Comparison of ENCODE assay signal across 16 mouse cellular contexts in the genomic region with DNA sequence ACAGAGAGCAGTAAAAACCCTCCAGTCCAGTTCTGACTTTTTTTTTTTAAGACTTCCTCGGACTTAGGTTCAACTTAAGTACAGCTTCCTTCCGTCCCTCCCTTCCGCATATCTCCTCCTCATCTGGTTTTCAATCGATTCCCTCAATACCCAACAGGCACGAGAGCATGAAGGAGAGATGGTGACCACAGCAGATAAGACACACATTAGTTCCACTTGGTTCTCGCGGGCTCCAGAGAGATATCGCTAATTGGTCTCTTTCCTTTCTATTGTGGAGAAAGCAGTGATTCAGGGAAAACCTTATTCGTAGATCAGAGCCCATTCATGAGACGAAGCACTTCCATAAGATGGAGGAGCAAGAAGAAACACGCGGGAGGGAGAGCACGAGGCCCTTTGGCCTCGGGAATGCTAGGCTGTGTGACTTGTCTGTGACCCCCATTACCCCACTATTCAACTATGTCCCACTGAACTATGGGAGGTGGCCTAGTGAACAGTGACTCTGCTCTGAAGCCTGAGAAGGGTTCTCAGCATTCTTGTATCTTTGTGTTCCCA.
DNase-seq lines count a peak whose midpoint lies in the region; ATAC-seq and TF ChIP-seq lines count a peak whose summit lies in the region.
"Had no signal": no experiment of that assay in that cellular context is flagged by ENCODE, and none has a peak within 500 bp of the region (broad histone marks: within the 10 kb centered on the region; RNA-seq: fewer than 3 reads in every experiment).

No protein-coding gene starts in this region.

- H3K4me1 ChIP-seq in heart, postnatal 0 days (ENCODE audit: control insufficient read depth, insufficient read depth) = peaks cover 16% of the 10 kb centered on the region
- H3K4me1 ChIP-seq in MEL (ENCODE audit: control insufficient read depth in 1 of 2, insufficient read depth in 2 of 2, low read length in 2 of 2) = peaks cover 3 to 41% of the 10 kb centered on the region in 2 experiments; a peak in 3 of 4 replicates
- H3K4me1 ChIP-seq in intestine, embryonic 16.5 days (ENCODE audit: control insufficient read depth, insufficient read depth, low read length) = peaks cover 6% of the 10 kb centered on the region; the same call in 1 of the 2 replicates
- H3K4me1 ChIP-seq in liver, postnatal 0 days (ENCODE audit: insufficient read depth) = peaks cover 24% of the 10 kb centered on the region
- H3K4me1 ChIP-seq in cerebellum, adult 2 months (ENCODE audit: control insufficient read depth, insufficient read depth, low read length) = no peaks in the 10 kb centered on the region

- H3K79me2 ChIP-seq in MEL (ENCODE audit: control insufficient read depth, insufficient read depth, low read length, poor library complexity) = no peaks in the 10 kb centered on the region

- ATAC-seq in heart, postnatal 0 days (ENCODE audit: insufficient read depth, low read depth) = no peak
- no peak for ATAC-seq in intestine, embryonic 16.5 days
- no peak for ATAC-seq in liver, postnatal 0 days
- ATAC-seq: CD4-positive, CD25-positive, alpha-beta regulatory T cell, adult 4 months had no signal

- WGBS in heart, postnatal 0 days = 61% methylated on average over 14 of the region's 14 CpGs
- 77% methylated on average over 14 of the region's 14 CpGs for WGBS in intestine, embryonic 16.5 days
- WGBS in liver, postnatal 0 days (ENCODE audit: insufficient replicate concordance) = 45% methylated on average over 14 of the region's 14 CpGs
- 80% methylated on average over 14 of the region's 14 CpGs for WGBS in cerebellum, adult 2 months

- TF ChIP-seq CTCF in heart, postnatal 0 days (IDR thresholded peaks at IDR 0.05; ENCODE audit: low read depth) = no peak
- no peak for TF ChIP-seq CTCF in MEL (IDR thresholded peaks at IDR 0.05 in 2 of 3, conservative IDR thresholded peaks at IDR 0.05 in 1 of 3; ENCODE audit: control insufficient read depth in 1 of 3, insufficient read depth in 1 of 3, low read depth in 2 of 3, low read length in 3 of 3, poor library complexity in 1 of 3, severe bottlenecking in 1 of 3)
- no peak for TF ChIP-seq CTCF in liver, postnatal 0 days (IDR thresholded peaks at IDR 0.05; ENCODE audit: low read depth)
- TF ChIP-seq CTCF in cerebellum, adult 2 months (IDR thresholded peaks at IDR 0.05; ENCODE audit: borderline replicate concordance, insufficient read depth, low read depth, low read length) = no peak

- H3K4me3 ChIP-seq in heart, postnatal 0 days (ENCODE audit: low read depth, low read length) = no peak overlapping the region
- H3K4me3 ChIP-seq in MEL (ENCODE audit: control insufficient read depth in 1 of 2, insufficient read depth in 1 of 2, low read depth in 2 of 2, low read length in 2 of 2) = peak overlapping the region in 1 of 2 experiments; percentile 30; a peak in 1 of 4 replicates
- no peak overlapping the region for H3K4me3 ChIP-seq in intestine, embryonic 16.5 days (ENCODE audit: low read length)
- no peak overlapping the region for H3K4me3 ChIP-seq in liver, postnatal 0 days (ENCODE audit: low read depth, low read length)
- no peak overlapping the region for H3K4me3 ChIP-seq in cerebellum, adult 2 months (replicated peaks; ENCODE audit: insufficient read depth, low read depth, low read length)
- H3K4me3 ChIP-seq: megakaryocyte, embryonic 14.5 days; neural tube, embryonic 13.5 days had no signal

- TF ChIP-seq EP300 in heart, postnatal 0 days (IDR thresholded peaks at IDR 0.05; ENCODE audit: low read depth) = no peak
- TF ChIP-seq EP300 in MEL (IDR thresholded peaks at IDR 0.05; ENCODE audit: low read depth in 1 of 2, low read length in 2 of 2) = peak; percentile 53 to 72; a peak in 3 of 4 replicates
- no peak for TF ChIP-seq EP300 in liver, postnatal 0 days (IDR thresholded peaks at IDR 0.05; ENCODE audit: low read depth)

- no peak overlapping the region for H3K4me2 ChIP-seq in heart, postnatal 0 days (ENCODE audit: low read depth, low read length)
- H3K4me2 ChIP-seq in intestine, embryonic 16.5 days (ENCODE audit: low read depth, low read length) = peak overlapping the region; percentile 13; the same call in 1 of the 2 replicates
- H3K4me2 ChIP-seq in liver, postnatal 0 days (ENCODE audit: low read depth, low read length) = peak overlapping the region; percentile 44
- H3K4me2 ChIP-seq: neural tube, embryonic 13.5 days had no signal

- no peaks in the 10 kb centered on the region for H3K27me3 ChIP-seq in heart, postnatal 0 days (ENCODE audit: control insufficient read depth, insufficient read depth, low read length)
- H3K27me3 ChIP-seq in MEL (ENCODE audit: control insufficient read depth in 1 of 2, insufficient read depth in 2 of 2, low read length in 2 of 2) = no peaks in the 10 kb centered on the region
- no peaks in the 10 kb centered on the region for H3K27me3 ChIP-seq in intestine, embryonic 16.5 days (replicated peaks; ENCODE audit: control insufficient read depth, insufficient read depth, low read length)
- H3K27me3 ChIP-seq in liver, postnatal 0 days (ENCODE audit: insufficient read depth, low read length) = no peaks in the 10 kb centered on the region
- no peaks in the 10 kb centered on the region for H3K27me3 ChIP-seq in cerebellum, adult 2 months (ENCODE audit: control insufficient read depth, insufficient read depth, low read length)
- H3K27me3 ChIP-seq: megakaryocyte, embryonic 14.5 days; neural tube, embryonic 13.5 days had no signal

- TF ChIP-seq POLR2A in MEL (IDR thresholded peaks at IDR 0.05; ENCODE audit: control insufficient read depth in 1 of 2, insufficient read depth in 1 of 2, low read depth in 1 of 2, low read length in 2 of 2, poor library complexity in 1 of 2) = no peak
- no peak for TF ChIP-seq POLR2A in cerebellum, adult 2 months (IDR thresholded peaks at IDR 0.05; ENCODE audit: borderline replicate concordance, insufficient read depth, low read length)

- TF ChIP-seq RAD21 in MEL (IDR thresholded peaks at IDR 0.05; ENCODE audit: low read depth, low read length) = no peak

- no peaks in the 10 kb centered on the region for H3K9me3 ChIP-seq in heart, postnatal 0 days (replicated peaks; ENCODE audit: control insufficient read depth, low read length)
- no peaks in the 10 kb centered on the region for H3K9me3 ChIP-seq in MEL (replicated peaks; ENCODE audit: insufficient read depth, low read length)
- no peaks in the 10 kb centered on the region for H3K9me3 ChIP-seq in intestine, embryonic 16.5 days (ENCODE audit: control insufficient read depth, low read length)
- H3K9me3 ChIP-seq in liver, postnatal 0 days (ENCODE audit: low read length) = no peaks in the 10 kb centered on the region
- H3K9me3 ChIP-seq: megakaryocyte, embryonic 14.5 days; neural tube, embryonic 13.5 days had no signal

- no peak overlapping the region for H3K9ac ChIP-seq in heart, postnatal 0 days (replicated peaks; ENCODE audit: low read depth, low read length)
- H3K9ac ChIP-seq in MEL (ENCODE audit: control insufficient read depth, low read depth, low read length, poor library complexity, severe bottlenecking) = peak overlapping the region; percentile 26
- no peak overlapping the region for H3K9ac ChIP-seq in intestine, embryonic 16.5 days (ENCODE audit: low read depth, low read length)
- no peak overlapping the region for H3K9ac ChIP-seq in liver, postnatal 0 days (replicated peaks)
- H3K9ac ChIP-seq: neural tube, embryonic 13.5 days had no signal

- peak overlapping the region; percentile 66 for H3K27ac ChIP-seq in heart, postnatal 0 days (ENCODE audit: low read depth)
- H3K27ac ChIP-seq in MEL (ENCODE audit: control insufficient read depth, low read depth, low read length) = peak overlapping the region; percentile 54
- no peak overlapping the region for H3K27ac ChIP-seq in intestine, embryonic 16.5 days (ENCODE audit: low read length)
- H3K27ac ChIP-seq in liver, postnatal 0 days (ENCODE audit: low read depth) = no peak overlapping the region
- H3K27ac ChIP-seq in cerebellum, adult 2 months (ENCODE audit: insufficient read depth, low read length) = no peak overlapping the region
- H3K27ac ChIP-seq: neural tube, embryonic 13.5 days had no signal

- no peaks in the 10 kb centered on the region for H3K36me3 ChIP-seq in heart, postnatal 0 days (replicated peaks; ENCODE audit: control insufficient read depth, insufficient read depth, low read length)
- H3K36me3 ChIP-seq in MEL (ENCODE audit: control insufficient read depth in 1 of 2, insufficient read depth in 2 of 2, low read length in 2 of 2) = peaks cover 0 to 21% of the 10 kb centered on the region in 2 experiments; a peak in 2 of 4 replicates
- H3K36me3 ChIP-seq in intestine, embryonic 16.5 days (ENCODE audit: control insufficient read depth, insufficient read depth, low read length) = no peaks in the 10 kb centered on the region
- H3K36me3 ChIP-seq in liver, postnatal 0 days (replicated peaks; ENCODE audit: insufficient read depth, low read length) = no peaks in the 10 kb centered on the region
- H3K36me3 ChIP-seq: neural tube, embryonic 13.5 days had no signal

- DNase-seq in heart, postnatal 0 days (ENCODE audit: low spot score) = no peak
- DNase-seq in heart, adult 8-10 months (ENCODE audit: low spot score) = no peak
- peak; percentile 78 for DNase-seq in MEL (ENCODE audit: low read depth, low spot score)
- no peak for DNase-seq in liver, postnatal 0 days
- DNase-seq in frontal cortex, postnatal 25 days (ENCODE audit: low spot score in 2 of 2) = no peak
- DNase-seq in cerebellum, adult 2 months = no peak
- DNase-seq: cerebellum, postnatal 36 days; gastrocnemius, postnatal 25 days; heart, postnatal 36 days; kidney, postnatal 14 days; layer of hippocampus, adult 9-11 months; lung, adult 2 months had no signal

TF ChIP-seq in MEL, 35 proteins besides CTCF, POLR2A, EP300 and RAD21 (continues in another document):
- TF ChIP-seq NELFE (IDR thresholded peaks at IDR 0.05; ENCODE audit: low read depth, low read length) = no peak
- no peak for TF ChIP-seq CHD1 (IDR thresholded peaks at IDR 0.05; ENCODE audit: low read depth, low read length)
- TF ChIP-seq MAFK (IDR thresholded peaks at IDR 0.05; ENCODE audit: borderline replicate concordance, low read depth, low read length) = no peak
- no peak for TF ChIP-seq SIN3A (IDR thresholded peaks at IDR 0.05; ENCODE audit: low read length)
- TF ChIP-seq MEF2A (IDR thresholded peaks at IDR 0.05; ENCODE audit: extremely low read depth, insufficient replicate concordance, low read depth, low read length, poor library complexity, severe bottlenecking) = no peak
- no peak for TF ChIP-seq POLR2AphosphoS2 (IDR thresholded peaks at IDR 0.05; ENCODE audit: low read length)
- TF ChIP-seq NRF1 (IDR thresholded peaks at IDR 0.05; ENCODE audit: insufficient read depth, low read depth, low read length, poor library complexity, severe bottlenecking) = no peak
- no peak for TF ChIP-seq ZKSCAN1 (IDR thresholded peaks at IDR 0.05; ENCODE audit: low read depth, low read length)
- TF ChIP-seq USF2 (IDR thresholded peaks at IDR 0.05; ENCODE audit: borderline replicate concordance in 1 of 2, insufficient read depth in 1 of 2, low read depth in 1 of 2, low read length in 2 of 2) = no peak
- TF ChIP-seq TCF12 (IDR thresholded peaks at IDR 0.05; ENCODE audit: low read depth, low read length) = peak; percentile 42; the same call in 1 of the 2 replicates
- no peak for TF ChIP-seq HCFC1 (IDR thresholded peaks at IDR 0.05; ENCODE audit: low read depth, low read length)
- TF ChIP-seq USF1 (IDR thresholded peaks at IDR 0.05; ENCODE audit: low read depth, low read length) = no peak

Comparison
In these comparisons a context has a peak if more than half of its experiments do, and no peak if none do; other contexts are left out.
1. H3K27ac ChIP-seq: peak in heart, postnatal 0 days (single experiment) and MEL (single experiment); none in intestine, embryonic 16.5 days (single experiment), liver, postnatal 0 days (single experiment) and cerebellum, adult 2 months (single experiment).